Mouse (Mus musculus) c-Kit-negative CD71-positive TER-119-positive erythroid progenitor cells, embryonic 14.5 days (primary cell): ENCODE results near the gene Unc5a.

Experiments
- DNase-seq: peaks from one replicate; pipeline ENCODE4 v3.0.0-alpha.2; 2013; ENCODE audit warnings: low read depth, low spot score

Gene Unc5a

GRCm38 (mm10) chr13:55002090-55002489 lies 52.9 kb downstream of the Unc5a start:
- no peak for DNase-seq

- no peak for DNase-seq
Observed at GRCm38 (mm10) chr13:55004646-55005045, 55.4 kb downstream of the Unc5a start.

- DNase-seq: no peak
Observed at GRCm38 (mm10) chr13:55005691-55006414, 56.6 kb downstream of the Unc5a start.

- DNase-seq: no peak
Observed at GRCm38 (mm10) chr13:55006415-55006742, 57.2 kb downstream of the Unc5a start.

- no peak for DNase-seq
Observed at GRCm38 (mm10) chr13:55008589-55008988, 59.4 kb downstream of the Unc5a start.

GRCm38 (mm10) chr13:55011103-55011502 lies 61.9 kb downstream of the Unc5a start:
- DNase-seq: no peak

- DNase-seq: no peak
Observed at GRCm38 (mm10) chr13:55011981-55012478, 62.8 kb downstream of the Unc5a start.

- DNase-seq: no peak
Observed at GRCm38 (mm10) chr13:55013702-55014344, 64.6 kb downstream of the Unc5a start.

- no peak for DNase-seq
Observed at GRCm38 (mm10) chr13:55014451-55014850, 65.2 kb downstream of the Unc5a start.

- DNase-seq: no peak
Observed at GRCm38 (mm10) chr13:55017154-55017897, 68.1 kb downstream of the Unc5a start.

GRCm38 (mm10) chr13:55017898-55018599 lies 68.8 kb downstream of the Unc5a start:
- no peak for DNase-seq

- DNase-seq: no peak
Observed at GRCm38 (mm10) chr13:55018700-55019099, 69.5 kb downstream of the Unc5a start.

- DNase-seq: no peak
Observed at GRCm38 (mm10) chr13:55019181-55019580, 70.0 kb downstream of the Unc5a start.

- DNase-seq: no peak
Observed at GRCm38 (mm10) chr13:55020051-55020450, 70.8 kb downstream of the Unc5a start.

- no peak for DNase-seq
Observed at GRCm38 (mm10) chr13:55021194-55021779, 72.1 kb downstream of the Unc5a start, which contains the start of gene Hk3. Gene Hk3 (minus strand): TSS chr13:55021385.

GRCm38 (mm10) chr13:55022256-55022655 lies 73.0 kb downstream of the Unc5a start:
- no peak for DNase-seq

GRCm38 (mm10) chr13:55022715-55023114 lies 73.5 kb downstream of the Unc5a start:
- no peak for DNase-seq

GRCm38 (mm10) chr13:55024215-55024614 lies 75.0 kb downstream of the Unc5a start:
- no peak for DNase-seq

- no peak for DNase-seq
Observed at GRCm38 (mm10) chr13:55040016-55040415, 90.8 kb downstream of the Unc5a start.

GRCm38 (mm10) chr13:55047706-55048105 lies 98.5 kb downstream of the Unc5a start:
- DNase-seq: no peak
